Mouse (Mus musculus): ENCODE measurements around the gene Arhgef40. TPM values are rescaled to one million over a fixed set of nuclear protein-coding genes. Genes with fewer than 3 reads are reported as not detected.

The Arhgef40 gene
- total and polyA plus RNA-seq, 3 experiments, result 6.4 to 150 (median 37.5) TPM

DNA sequence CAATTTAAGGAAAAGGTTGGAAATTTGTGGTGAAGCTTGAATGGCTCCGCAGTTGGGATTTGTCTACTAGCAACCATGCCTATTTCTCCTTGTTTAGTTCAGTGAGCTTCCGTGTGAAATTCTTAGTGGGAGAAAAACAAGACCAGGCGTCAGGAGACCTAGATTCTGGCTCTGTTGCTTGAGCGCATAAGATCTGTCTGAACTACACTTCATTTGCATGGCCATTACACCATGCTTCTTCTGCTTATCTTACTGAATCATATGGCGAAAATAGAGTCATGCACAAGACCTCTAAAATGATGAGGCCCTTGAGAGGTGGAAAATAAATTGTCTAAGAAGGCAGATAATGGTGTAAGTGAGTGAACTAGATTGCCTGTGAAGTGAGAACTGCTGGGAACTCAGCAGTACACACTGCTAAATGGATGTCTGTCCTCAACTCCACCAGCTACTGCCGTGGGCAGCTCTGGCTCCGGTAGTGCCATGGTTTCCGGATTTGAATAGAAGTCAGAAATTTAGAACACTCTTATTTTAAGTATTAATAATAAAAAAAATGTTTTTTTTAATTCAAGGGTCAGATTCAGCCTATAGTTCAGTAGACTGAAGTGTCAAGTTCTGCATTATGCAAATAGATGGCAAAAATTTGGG, 37.2 kb downstream of the Arhgef40 start:
- peak; percentile 89 for DNase-seq (ENCODE audit: low read depth, low spot score)
- Histone ChIP-seq H3K9me3 (replicated peaks; ENCODE audit: insufficient read depth, low read length) (no peaks in the 10 kb centered on the region), H3K27me3 (ENCODE audit: control insufficient read depth in 1 of 2, insufficient read depth in 2 of 2, low read length in 2 of 2) (no peaks in the 10 kb centered on the region), H3K9ac (ENCODE audit: control insufficient read depth, low read depth, low read length, poor library complexity, severe bottlenecking) (peak overlapping the region; percentile 88), H3K36me3 (ENCODE audit: control insufficient read depth in 1 of 2, insufficient read depth in 2 of 2, low read length in 2 of 2) (peaks cover 0 to 25% of the 10 kb centered on the region in 2 experiments; a peak in 2 of 4 replicates), H3K4me1 (ENCODE audit: control insufficient read depth in 1 of 2, insufficient read depth in 2 of 2, low read length in 2 of 2) (peaks cover 9 to 32% of the 10 kb centered on the region in 2 experiments), H3K27ac (ENCODE audit: control insufficient read depth, low read depth, low read length) (peak overlapping the region; percentile 94), H3K4me3 (ENCODE audit: control insufficient read depth in 1 of 2, insufficient read depth in 1 of 2, low read depth in 2 of 2, low read length in 2 of 2) (peak overlapping the region; percentile 6 to 32), H3K79me2 (ENCODE audit: control insufficient read depth, insufficient read depth, low read length, poor library complexity) (peaks cover 14% of the 10 kb centered on the region)
- TF ChIP-seq TBP (IDR thresholded peaks at IDR 0.05; ENCODE audit: low read depth, low read length) (peak; percentile 48; the same call in 1 of the 2 replicates), TCF12 (IDR thresholded peaks at IDR 0.05; ENCODE audit: low read depth, low read length) (peak; percentile 79), TAL1 (IDR thresholded peaks at IDR 0.05; ENCODE audit: low read length) (peak; percentile 65), SIN3A (IDR thresholded peaks at IDR 0.05; ENCODE audit: low read length) (peak; percentile 87), RCOR1 (IDR thresholded peaks at IDR 0.05; ENCODE audit: low read depth, low read length) (peak; percentile 80), EP300 (IDR thresholded peaks at IDR 0.05; ENCODE audit: low read depth in 1 of 2, low read length in 2 of 2) (peak; percentile 34 to 80; a peak in 3 of 4 replicates), GATA1 (IDR thresholded peaks at IDR 0.05; ENCODE audit: low read depth, low read length) (peak; percentile 91), ETS1 (IDR thresholded peaks at IDR 0.05; ENCODE audit: low read depth, low read length) (peak; percentile 99), USF2 (IDR thresholded peaks at IDR 0.05; ENCODE audit: borderline replicate concordance in 1 of 2, insufficient read depth in 1 of 2, low read depth in 1 of 2, low read length in 2 of 2) (no peak), E2F4 (IDR thresholded peaks at IDR 0.05; ENCODE audit: borderline replicate concordance, low read depth, low read length) (no peak), HCFC1 (IDR thresholded peaks at IDR 0.05; ENCODE audit: low read depth, low read length) (no peak), BHLHE40 (IDR thresholded peaks at IDR 0.05; ENCODE audit: borderline replicate concordance, low read depth, low read length) (peak; percentile 61; the same call in 1 of the 2 replicates)

DNA sequence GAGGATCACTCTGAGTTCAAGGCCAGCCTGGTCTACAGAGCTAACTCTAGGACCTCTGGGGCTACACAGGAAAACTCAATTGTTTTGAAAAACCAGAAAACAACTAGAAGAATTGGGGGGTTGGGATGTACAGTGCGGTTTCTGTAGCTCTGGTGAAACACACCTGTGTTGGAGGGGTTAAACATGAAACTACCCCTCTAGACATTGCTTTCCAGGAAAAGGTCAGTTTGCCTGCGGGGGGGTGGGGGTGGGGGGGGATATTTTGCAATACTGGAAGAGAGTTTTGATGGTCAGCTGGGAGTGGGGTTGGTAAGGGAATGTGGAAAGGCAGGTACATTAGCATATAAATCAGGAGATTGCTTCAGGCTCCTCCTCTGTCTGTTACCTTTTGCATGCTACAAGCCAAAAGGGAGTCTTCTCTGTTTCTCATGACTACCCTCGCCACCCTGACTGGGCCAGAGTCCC, 37.8 kb downstream of the Arhgef40 start:
- Histone ChIP-seq H3K9ac (ENCODE audit: control insufficient read depth, low read depth, low read length, poor library complexity, severe bottlenecking) (peak overlapping the region; percentile 88), H3K27me3 (ENCODE audit: control insufficient read depth in 1 of 2, insufficient read depth in 2 of 2, low read length in 2 of 2) (no peaks in the 10 kb centered on the region), H3K36me3 (ENCODE audit: control insufficient read depth in 1 of 2, insufficient read depth in 2 of 2, low read length in 2 of 2) (peaks cover 0 to 25% of the 10 kb centered on the region in 2 experiments; a peak in 2 of 4 replicates), H3K4me3 (ENCODE audit: control insufficient read depth in 1 of 2, insufficient read depth in 1 of 2, low read depth in 2 of 2, low read length in 2 of 2) (peak overlapping the region; percentile 39 to 60), H3K79me2 (ENCODE audit: control insufficient read depth, insufficient read depth, low read length, poor library complexity) (peaks cover 14% of the 10 kb centered on the region), H3K9me3 (replicated peaks; ENCODE audit: insufficient read depth, low read length) (no peaks in the 10 kb centered on the region), H3K27ac (ENCODE audit: control insufficient read depth, low read depth, low read length) (peak overlapping the region; percentile 94), H3K4me1 (ENCODE audit: control insufficient read depth in 1 of 2, insufficient read depth in 2 of 2, low read length in 2 of 2) (peaks cover 9 to 28% of the 10 kb centered on the region in 2 experiments)
- DNase-seq (ENCODE audit: low read depth, low spot score), result no peak
- no peak for TF ChIP-seq POLR2A (IDR thresholded peaks at IDR 0.05; ENCODE audit: control insufficient read depth in 1 of 2, insufficient read depth in 1 of 2, low read depth in 1 of 2, low read length in 2 of 2, poor library complexity in 1 of 2)
- no peak for TF ChIP-seq MAX (IDR thresholded peaks at IDR 0.05; ENCODE audit: low read length)
- no peak for TF ChIP-seq MAFK (IDR thresholded peaks at IDR 0.05; ENCODE audit: borderline replicate concordance, low read depth, low read length)
- no peak for TF ChIP-seq SMC3 (IDR thresholded peaks at IDR 0.05; ENCODE audit: low read depth, low read length)
- no peak for TF ChIP-seq GATA1 (IDR thresholded peaks at IDR 0.05; ENCODE audit: low read depth, low read length)
- no peak for TF ChIP-seq MYB (IDR thresholded peaks at IDR 0.05; ENCODE audit: low read depth, low read length)
- no peak for TF ChIP-seq MAZ (IDR thresholded peaks at IDR 0.05; ENCODE audit: low read depth, low read length)
- no peak for TF ChIP-seq ZMIZ1 (IDR thresholded peaks at IDR 0.05; ENCODE audit: low read depth, low read length)
- no peak for TF ChIP-seq TCF12 (IDR thresholded peaks at IDR 0.05; ENCODE audit: low read depth, low read length)
- no peak for TF ChIP-seq ELF1 (IDR thresholded peaks at IDR 0.05; ENCODE audit: low read depth, low read length)
- TF ChIP-seq CHD1 (IDR thresholded peaks at IDR 0.05; ENCODE audit: low read depth, low read length), result no peak
- TF ChIP-seq NELFE (IDR thresholded peaks at IDR 0.05; ENCODE audit: low read depth, low read length), result no peak
- TF ChIP-seq POLR2AphosphoS2 (IDR thresholded peaks at IDR 0.05; ENCODE audit: low read length), result no peak
- no peak for TF ChIP-seq HCFC1 (IDR thresholded peaks at IDR 0.05; ENCODE audit: low read depth, low read length)
- TF ChIP-seq GABPA (IDR thresholded peaks at IDR 0.05; ENCODE audit: low read depth, low read length), result no peak
- TF ChIP-seq MXI1 (IDR thresholded peaks at IDR 0.05; ENCODE audit: low read depth, low read length), result no peak
- TF ChIP-seq TBP (IDR thresholded peaks at IDR 0.05; ENCODE audit: low read depth, low read length), result no peak
- no peak for TF ChIP-seq JUND (IDR thresholded peaks at IDR 0.05; ENCODE audit: low read depth, low read length)

Data from MEL (cell line).